Mouse (Mus musculus): Measurements from ENCODE around the gene Adgrv1.

The Adgrv1 gene

DNA sequence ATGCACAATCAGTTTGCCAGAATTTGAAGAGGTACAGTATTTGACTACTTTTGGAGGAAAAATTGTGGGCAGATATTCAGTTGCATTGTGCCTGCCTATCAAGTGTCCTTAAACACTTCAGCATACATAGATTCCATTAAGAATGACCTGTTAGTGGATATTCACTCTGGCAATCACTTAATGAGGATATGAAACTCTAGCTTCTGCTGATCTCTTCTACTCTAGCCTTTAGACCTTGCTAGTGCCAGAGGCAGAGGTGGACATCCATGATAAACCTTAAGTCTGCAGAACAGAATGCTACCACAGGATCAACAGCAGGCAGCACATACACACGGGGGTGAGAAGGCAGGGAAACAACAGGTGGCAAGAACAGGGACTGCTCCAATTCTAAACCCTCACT lies 488.5 kb downstream of the Adgrv1 start:
- DNase-seq (ENCODE audit: low read depth, low spot score) = no peak

DNA sequence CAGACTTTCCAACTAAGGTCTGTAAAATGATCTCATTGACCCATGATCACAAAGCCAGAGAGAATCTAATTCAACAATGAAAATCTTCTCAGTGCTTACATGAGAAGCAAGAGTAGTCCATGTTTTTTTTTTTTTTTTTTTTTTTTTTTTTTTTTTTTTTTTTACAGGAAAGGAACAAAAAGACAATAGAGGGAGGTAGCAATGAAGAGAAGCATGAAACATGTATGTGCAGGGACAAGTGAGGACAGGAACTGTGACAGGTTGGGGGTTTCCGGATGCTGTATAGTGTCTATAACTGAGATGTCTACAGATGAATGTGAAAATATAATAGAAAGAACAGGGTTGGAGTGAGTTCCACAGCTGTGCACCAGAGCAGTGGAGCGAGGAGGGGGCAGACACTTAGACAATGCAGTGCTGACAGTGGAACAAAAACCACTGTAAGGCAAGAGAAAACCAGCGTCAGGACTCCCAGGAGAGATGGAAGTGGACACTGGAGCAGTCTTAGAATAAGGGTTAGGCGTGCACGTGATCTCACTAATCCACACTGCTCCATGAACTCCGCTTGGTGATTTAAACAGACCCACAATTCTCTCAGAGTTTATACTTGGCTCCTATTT lies 490.6 kb downstream of the Adgrv1 start:
- DNase-seq (ENCODE audit: low read depth, low spot score) = no peak

GRCm38 (mm10) chr13:81136652-81137422 lies 496.1 kb downstream of the Adgrv1 start:
- no peak for DNase-seq (ENCODE audit: low read depth, low spot score)

DNA sequence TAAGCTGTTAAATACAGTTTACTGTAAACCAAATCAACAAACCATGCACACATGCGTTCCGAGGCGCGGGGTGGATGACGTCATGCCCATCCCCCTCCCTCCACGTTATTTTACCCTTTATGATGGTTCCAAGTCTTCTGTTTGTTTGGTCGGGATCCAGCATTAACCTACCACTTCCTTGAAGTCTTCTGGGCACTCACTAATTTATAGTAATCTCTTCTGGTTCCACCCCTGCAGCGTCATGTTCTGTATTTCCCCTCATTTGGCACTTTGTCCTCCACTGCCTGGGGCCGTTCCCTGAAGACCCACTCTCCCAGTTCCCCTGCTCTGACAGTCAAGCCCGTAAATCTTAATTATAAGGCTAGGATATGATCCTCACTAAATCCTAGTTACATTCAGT lies 497.0 kb downstream of the Adgrv1 start:
- no peak for DNase-seq (ENCODE audit: low read depth, low spot score)

GRCm38 (mm10) chr13:81134412-81134811 lies 498.5 kb downstream of the Adgrv1 start:
- DNase-seq (ENCODE audit: low read depth, low spot score) = no peak

DNA sequence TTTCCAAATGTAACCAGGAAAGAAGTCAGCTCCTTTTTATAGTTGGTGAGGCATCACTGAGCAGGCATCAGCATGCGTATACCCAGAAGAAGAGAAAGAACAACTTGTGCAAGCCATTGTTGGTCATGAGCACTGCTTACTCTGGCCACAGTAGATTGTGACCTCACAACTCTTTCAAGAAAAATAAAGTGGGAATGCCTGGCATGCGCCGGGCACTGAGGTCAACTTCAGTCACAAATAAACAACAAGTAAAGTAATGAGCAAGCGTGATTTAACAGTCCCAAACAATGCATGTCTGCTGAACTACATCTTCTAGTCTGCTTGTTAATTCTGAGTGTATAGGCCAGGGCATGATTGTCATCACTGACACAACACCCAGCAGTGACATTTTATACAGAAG lies 499.6 kb downstream of the Adgrv1 start:
- no peak for DNase-seq (ENCODE audit: low read depth, low spot score)

DNA sequence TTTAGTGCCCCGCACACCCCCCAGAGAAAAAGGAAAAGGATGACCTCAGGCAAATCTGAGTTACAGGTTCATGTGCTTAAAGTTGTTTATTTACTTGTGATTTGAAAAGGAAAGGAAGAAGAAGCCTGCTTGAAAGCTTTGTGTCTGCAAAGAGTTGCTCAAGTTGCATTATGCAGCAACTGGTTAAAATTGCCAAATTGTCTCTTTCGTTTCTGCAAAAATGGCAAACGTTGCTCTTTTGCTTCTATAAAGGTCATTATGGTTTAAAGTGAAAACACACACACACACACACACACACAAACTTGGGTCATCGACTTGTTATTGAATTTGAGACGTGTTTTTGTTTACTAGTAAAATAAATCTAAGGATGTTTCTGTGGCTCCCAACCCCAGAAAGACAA lies 500.3 kb downstream of the Adgrv1 start:
- no peak for DNase-seq (ENCODE audit: low read depth, low spot score)

- DNase-seq (ENCODE audit: low read depth, low spot score) = peak; percentile 41
Measured at GRCm38 (mm10) chr13:81131860-81132259, 501.1 kb downstream of the Adgrv1 start.

DNA sequence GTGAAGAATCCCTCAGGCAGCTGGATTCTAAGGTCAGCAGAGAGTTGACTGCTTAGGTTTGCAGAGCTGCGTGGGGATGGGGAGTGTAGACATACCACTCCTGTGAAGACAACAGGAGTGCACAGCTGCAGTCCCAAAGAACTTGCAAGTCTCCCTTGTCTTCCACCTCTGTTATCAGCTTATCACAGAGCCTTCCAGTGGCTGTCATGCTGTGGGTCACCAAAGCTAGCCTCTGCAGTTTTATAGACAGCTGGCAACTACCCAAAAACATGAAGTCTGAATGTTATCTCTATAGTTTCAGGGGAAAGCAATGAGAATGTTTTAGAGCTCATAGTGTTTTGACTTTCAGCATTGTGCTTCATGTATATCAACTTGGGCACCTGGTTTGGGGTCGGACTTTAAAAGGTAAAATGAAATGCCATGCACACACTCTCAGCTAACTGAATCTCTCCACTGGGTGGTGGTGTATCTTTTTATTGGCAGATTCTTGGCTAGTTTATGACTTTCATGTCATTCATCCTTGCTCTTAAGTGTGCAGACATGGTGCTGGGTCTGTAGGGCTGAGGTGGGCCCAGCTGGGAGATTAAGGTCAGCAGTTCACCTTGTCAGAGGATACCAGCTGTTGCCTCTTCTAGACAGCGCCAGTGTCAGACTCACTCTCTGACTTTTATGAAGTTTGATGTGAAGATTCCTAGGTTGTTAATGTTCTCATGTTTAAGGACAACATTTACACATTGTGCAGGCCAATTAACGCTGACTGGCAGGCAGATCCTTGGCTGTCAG lies 502.0 kb downstream of the Adgrv1 start:
- DNase-seq (ENCODE audit: low read depth, low spot score) = no peak

DNA sequence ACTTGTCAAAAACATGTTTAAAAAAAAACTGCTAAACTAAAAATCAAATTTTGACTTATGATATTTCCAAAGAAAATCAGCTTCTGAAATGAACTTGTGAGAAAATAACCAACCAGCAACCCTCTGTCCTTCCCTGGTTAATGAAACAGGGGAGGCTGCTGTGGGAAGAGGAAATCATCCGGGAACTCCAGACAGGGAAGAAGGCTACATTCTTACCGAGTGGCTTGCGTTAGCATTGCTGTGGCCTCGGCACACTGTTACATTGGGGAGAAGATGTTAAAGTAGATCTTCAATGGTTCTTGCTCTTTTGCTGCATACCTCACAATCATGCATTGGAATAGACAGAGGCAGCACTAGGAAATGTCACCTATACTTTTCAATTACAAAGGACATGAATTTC lies 507.1 kb downstream of the Adgrv1 start:
- no peak for DNase-seq (ENCODE audit: low read depth, low spot score)

GRCm38 (mm10) chr13:81122238-81122637 lies 510.7 kb downstream of the Adgrv1 start:
- DNase-seq (ENCODE audit: low read depth, low spot score) = no peak

- no peak for DNase-seq (ENCODE audit: low read depth, low spot score)
Measured at GRCm38 (mm10) chr13:81110479-81110878, 522.5 kb downstream of the Adgrv1 start.

DNA sequence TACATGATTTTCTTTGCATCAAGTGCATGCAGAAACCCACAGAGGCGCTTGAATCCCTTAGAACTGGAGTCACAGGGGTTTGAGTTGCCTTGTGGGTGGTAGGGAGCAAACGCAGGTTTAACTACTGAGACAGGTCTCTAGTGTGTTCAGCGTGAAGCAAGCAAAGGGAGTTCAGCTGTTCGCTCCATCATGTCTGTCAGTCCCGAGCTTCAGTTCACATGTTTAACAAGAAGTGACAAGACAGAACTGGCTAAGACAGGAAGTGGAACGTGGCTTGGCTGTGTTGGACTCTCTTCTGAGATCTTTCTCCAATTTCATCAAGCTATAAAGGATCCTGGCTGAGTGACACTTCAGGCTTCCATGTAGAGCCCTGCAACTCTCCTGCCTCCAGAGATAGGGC lies 523.3 kb downstream of the Adgrv1 start:
- no peak for DNase-seq (ENCODE audit: low read depth, low spot score)

GRCm38 (mm10) chr13:81108526-81109302 lies 524.2 kb downstream of the Adgrv1 start:
- no peak for DNase-seq (ENCODE audit: low read depth, low spot score)

GRCm38 (mm10) chr13:81107436-81107835 lies 525.5 kb downstream of the Adgrv1 start:
- DNase-seq (ENCODE audit: low read depth, low spot score) = no peak

- DNase-seq (ENCODE audit: low read depth, low spot score) = no peak
Measured at GRCm38 (mm10) chr13:81103794-81104193, 529.2 kb downstream of the Adgrv1 start.

GRCm38 (mm10) chr13:81096424-81096823 lies 536.5 kb downstream of the Adgrv1 start:
- DNase-seq (ENCODE audit: low read depth, low spot score) = no peak

DNA sequence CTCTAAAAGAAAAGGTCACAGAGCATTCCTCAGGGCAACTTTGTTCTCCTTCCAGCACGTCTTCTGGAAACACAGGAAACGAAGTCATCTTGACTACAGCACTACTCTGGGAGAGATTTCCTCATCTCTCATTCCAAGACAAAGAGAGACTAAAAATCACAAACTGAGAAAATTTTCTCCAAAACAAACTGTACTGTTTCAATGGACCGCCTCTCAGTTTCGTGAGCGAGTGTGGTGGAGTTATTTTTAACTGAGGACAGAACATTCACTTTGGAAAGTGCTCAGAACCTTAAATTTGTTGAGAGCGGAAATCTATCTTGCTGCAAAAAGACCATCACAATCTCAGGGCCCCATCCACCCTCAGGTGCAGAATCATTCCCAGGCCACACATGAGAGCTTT lies 538.4 kb downstream of the Adgrv1 start:
- DNase-seq (ENCODE audit: low read depth, low spot score) = no peak

DNA sequence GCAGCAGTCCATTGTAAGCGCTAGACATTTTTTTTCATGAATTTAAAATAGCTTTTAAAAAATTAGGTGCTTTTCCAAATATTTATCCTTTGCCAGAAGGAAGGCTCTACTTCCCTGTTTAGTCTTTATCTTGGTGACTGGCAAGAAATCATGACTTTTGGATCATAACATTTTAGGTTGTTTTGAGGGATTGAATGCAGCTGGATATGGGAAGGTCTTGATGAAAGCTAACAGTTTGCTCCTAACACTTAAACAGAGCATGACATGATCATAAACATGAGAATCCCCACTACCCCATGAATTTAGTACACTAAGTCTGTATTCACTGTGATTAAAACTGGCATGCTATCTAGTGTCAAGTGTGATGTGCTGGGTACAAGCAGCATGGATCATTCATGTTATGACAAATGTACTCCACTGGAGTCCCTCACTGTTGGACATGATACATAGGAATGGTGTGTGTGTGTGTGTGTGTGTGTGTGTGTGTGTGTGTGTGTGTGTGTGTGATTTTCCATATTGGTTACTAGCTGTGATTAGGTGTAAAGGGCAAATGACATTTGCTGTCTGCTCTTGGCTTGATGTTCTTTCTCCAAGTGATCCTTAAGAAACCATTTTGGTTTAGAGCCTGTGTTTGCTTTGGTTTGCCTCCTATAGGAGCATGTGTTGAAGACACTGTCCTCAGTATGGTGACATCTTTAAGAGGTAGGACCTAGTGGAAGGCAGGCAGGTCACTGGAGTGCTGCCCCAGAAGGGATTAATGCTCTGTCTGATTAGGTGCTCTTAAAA lies 542.7 kb downstream of the Adgrv1 start:
- DNase-seq (ENCODE audit: low read depth, low spot score) = no peak

- DNase-seq (ENCODE audit: low read depth, low spot score) = no peak
Measured at GRCm38 (mm10) chr13:81086969-81087682, 545.8 kb downstream of the Adgrv1 start.

Measured in ZHBTc4 (cell line).